Mouse (Mus musculus): Measurements from ENCODE around the gene Stil. TPM values are rescaled to one million over a fixed set of nuclear protein-coding genes. Genes with fewer than 3 reads are reported as not detected.

The Stil gene
- polyA plus RNA-seq, 1 experiment from 2014 or later: 23.0 TPM

GRCm38 (mm10) chr4:115019997-115020396 is 20.0 kb downstream of the Stil start:
- no peak for DNase-seq (ENCODE audit: low spot score)
- ATAC-seq (ENCODE audit: low FRiP score): no peak

DNA sequence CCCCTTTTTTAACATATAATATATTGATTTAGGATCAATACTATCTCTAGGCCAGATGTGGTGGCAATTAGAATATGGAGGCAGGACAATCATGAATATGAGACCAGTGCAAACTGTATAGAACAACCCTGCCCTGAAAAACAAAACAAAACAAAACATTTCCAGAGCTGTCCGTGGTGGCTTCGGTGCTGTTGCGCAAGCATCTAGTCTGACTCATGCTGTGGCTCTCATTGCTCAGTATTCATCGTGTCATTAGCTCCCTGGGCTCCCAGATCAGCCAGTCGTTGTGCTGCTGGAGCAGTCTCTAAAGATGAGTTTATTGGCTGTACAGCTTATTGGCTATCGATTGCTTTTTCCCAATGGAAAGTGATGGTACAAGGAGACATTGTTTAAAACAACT is 35.1 kb downstream of the Stil start:
- WGBS: 87% methylated on average over 6 of the region's 6 CpGs
- no peak overlapping the region for H3K4me2 ChIP-seq (replicated peaks; ENCODE audit: low read depth, low read length)
- no peaks in the 10 kb centered on the region for H3K36me3 ChIP-seq (ENCODE audit: control insufficient read depth, insufficient read depth, low read length)
- no peaks in the 10 kb centered on the region for H3K27me3 ChIP-seq (ENCODE audit: control insufficient read depth, insufficient read depth, low read length)
- H3K9ac ChIP-seq (ENCODE audit: low read depth, low read length): no peak overlapping the region
- H3K9me3 ChIP-seq (ENCODE audit: control insufficient read depth, low read length): no peaks in the 10 kb centered on the region
- no peaks in the 10 kb centered on the region for H3K4me1 ChIP-seq (replicated peaks; ENCODE audit: control insufficient read depth, insufficient read depth, low read length)
- H3K27ac ChIP-seq (ENCODE audit: low read depth, low read length): no peak overlapping the region
- H3K4me3 ChIP-seq (ENCODE audit: low read depth, low read length): no peak overlapping the region
- no peak for ATAC-seq (ENCODE audit: low FRiP score)
- DNase-seq (ENCODE audit: low spot score): no peak

More at GRCm38 (mm10) chr4:115019997-115020396, 20.0 kb downstream of the Stil start:
- Histone ChIP-seq H3K9me3 (ENCODE audit: control insufficient read depth, low read length) (no peaks in the 10 kb centered on the region), H3K9ac (ENCODE audit: low read depth, low read length) (no peak overlapping the region), H3K4me2 (replicated peaks; ENCODE audit: low read depth, low read length) (no peak overlapping the region), H3K36me3 (ENCODE audit: control insufficient read depth, insufficient read depth, low read length) (0 out of 2 replicates have a peak, but pooled peaks cover 9% of the 10 kb centered on the region), H3K4me1 (replicated peaks; ENCODE audit: control insufficient read depth, insufficient read depth, low read length) (no peaks in the 10 kb centered on the region), H3K27me3 (ENCODE audit: control insufficient read depth, insufficient read depth, low read length) (no peaks in the 10 kb centered on the region), H3K27ac (ENCODE audit: low read depth, low read length) (no peak overlapping the region), H3K4me3 (ENCODE audit: low read depth, low read length) (no peak overlapping the region)
- WGBS: 96% methylated on average over 3 of the region's 3 CpGs

DNA sequence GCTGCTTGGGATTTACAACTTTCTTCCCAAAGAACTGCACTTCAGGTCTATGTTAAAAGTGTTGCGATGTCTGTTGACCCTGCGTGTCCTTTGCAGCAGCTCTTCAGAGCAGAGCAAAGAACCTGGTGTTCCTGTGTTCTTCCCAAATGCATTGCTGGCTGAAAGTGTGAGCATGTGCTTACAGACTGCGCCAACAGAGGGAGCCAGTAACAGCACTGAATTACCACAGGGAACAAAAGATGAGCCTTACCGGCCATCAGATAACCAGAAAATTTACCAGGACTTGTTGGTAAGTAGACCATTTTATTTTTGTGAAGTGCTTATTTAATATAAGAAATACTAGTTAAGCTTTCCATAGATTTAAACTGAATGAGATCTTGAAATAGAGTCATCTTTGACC is 38.3 kb downstream of the Stil start:
- DNase-seq (ENCODE audit: low spot score): peak; percentile 75
- 45% methylated on average over 4 of the region's 4 CpGs for WGBS
- no peak overlapping the region for H3K4me2 ChIP-seq (replicated peaks; ENCODE audit: low read depth, low read length)
- no peak overlapping the region for H3K9ac ChIP-seq (ENCODE audit: low read depth, low read length)
- H3K27ac ChIP-seq (ENCODE audit: low read depth, low read length): no peak overlapping the region
- no peaks in the 10 kb centered on the region for H3K9me3 ChIP-seq (ENCODE audit: control insufficient read depth, low read length)
- no peak overlapping the region for H3K4me3 ChIP-seq (ENCODE audit: low read depth, low read length)
- H3K27me3 ChIP-seq (ENCODE audit: control insufficient read depth, insufficient read depth, low read length): no peaks in the 10 kb centered on the region
- no peak for ATAC-seq (ENCODE audit: low FRiP score)
- H3K4me1 ChIP-seq (replicated peaks; ENCODE audit: control insufficient read depth, insufficient read depth, low read length): no peaks in the 10 kb centered on the region
- 0 out of 2 replicates have a peak, but pooled peaks cover 2% of the 10 kb centered on the region for H3K36me3 ChIP-seq (ENCODE audit: control insufficient read depth, insufficient read depth, low read length)

DNA sequence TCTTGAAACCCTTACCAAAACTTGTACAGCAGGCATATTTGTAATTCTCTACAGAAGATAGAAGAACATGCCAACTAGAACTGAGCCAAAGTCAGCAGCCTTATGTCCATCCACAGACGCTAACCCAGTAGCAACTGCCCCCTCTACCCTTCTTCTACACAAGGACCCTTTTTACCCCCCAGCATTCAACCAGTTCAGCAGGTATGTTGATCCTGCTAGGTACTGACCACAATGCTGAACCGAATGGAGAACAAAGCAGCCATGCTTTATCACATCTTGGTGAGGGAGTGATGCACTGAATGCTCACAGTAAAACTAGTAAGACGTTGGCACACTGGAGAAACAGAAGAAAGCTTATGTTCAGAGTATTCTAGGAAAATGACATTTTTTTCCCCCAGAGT is 45.7 kb downstream of the Stil start:
- no peak for DNase-seq (ENCODE audit: low spot score)
- H3K27me3 ChIP-seq (ENCODE audit: control insufficient read depth, insufficient read depth, low read length): peaks cover 14% of the 10 kb centered on the region; the same call in 1 of the 2 replicates
- H3K36me3 ChIP-seq (ENCODE audit: control insufficient read depth, insufficient read depth, low read length): 0 out of 2 replicates have a peak, but pooled peaks cover 2% of the 10 kb centered on the region
- no peak overlapping the region for H3K4me2 ChIP-seq (replicated peaks; ENCODE audit: low read depth, low read length)
- no peak overlapping the region for H3K4me3 ChIP-seq (ENCODE audit: low read depth, low read length)
- H3K27ac ChIP-seq (ENCODE audit: low read depth, low read length): no peak overlapping the region
- no peaks in the 10 kb centered on the region for H3K9me3 ChIP-seq (ENCODE audit: control insufficient read depth, low read length)
- ATAC-seq (ENCODE audit: low FRiP score): no peak
- H3K4me1 ChIP-seq (replicated peaks; ENCODE audit: control insufficient read depth, insufficient read depth, low read length): no peaks in the 10 kb centered on the region
- 89% methylated on average over 3 of the region's 3 CpGs for WGBS
- H3K9ac ChIP-seq (ENCODE audit: low read depth, low read length): no peak overlapping the region

DNA sequence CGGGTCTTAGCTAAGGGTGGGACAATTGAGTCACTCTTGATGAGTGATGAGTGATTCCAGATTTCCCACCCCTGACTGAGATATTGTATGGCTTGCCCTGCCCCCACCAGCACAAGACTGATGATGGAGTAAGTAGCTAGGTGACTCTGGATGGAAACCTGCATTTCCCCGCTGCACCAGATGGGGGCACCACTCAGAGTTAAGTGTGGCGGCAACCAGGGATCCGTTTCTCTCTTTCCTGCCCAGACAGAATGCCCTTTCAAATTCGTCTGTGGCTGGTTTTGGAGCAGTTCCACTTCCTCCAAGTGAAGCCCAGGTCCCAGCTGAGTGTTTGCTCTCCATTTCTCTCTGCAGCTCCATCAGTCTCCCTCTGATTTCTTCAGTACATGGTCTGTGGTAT is 47.8 kb downstream of the Stil start:
- Histone ChIP-seq H3K4me2 (replicated peaks; ENCODE audit: low read depth, low read length) (no peak overlapping the region), H3K36me3 (ENCODE audit: control insufficient read depth, insufficient read depth, low read length) (no peaks in the 10 kb centered on the region), H3K27ac (ENCODE audit: low read depth, low read length) (no peak overlapping the region), H3K9ac (ENCODE audit: low read depth, low read length) (no peak overlapping the region), H3K4me3 (ENCODE audit: low read depth, low read length) (no peak overlapping the region), H3K9me3 (ENCODE audit: control insufficient read depth, low read length) (no peaks in the 10 kb centered on the region), H3K27me3 (ENCODE audit: control insufficient read depth, insufficient read depth, low read length) (peaks cover 31% of the 10 kb centered on the region), H3K4me1 (replicated peaks; ENCODE audit: control insufficient read depth, insufficient read depth, low read length) (no peaks in the 10 kb centered on the region)
- DNase-seq (ENCODE audit: low spot score) (peak; percentile 79), ATAC-seq (ENCODE audit: low FRiP score) (0 out of 2 replicates have a peak, but pooled peaks have one; percentile 43)
- WGBS: 4% methylated on average over 5 of the region's 5 CpGs

DNA sequence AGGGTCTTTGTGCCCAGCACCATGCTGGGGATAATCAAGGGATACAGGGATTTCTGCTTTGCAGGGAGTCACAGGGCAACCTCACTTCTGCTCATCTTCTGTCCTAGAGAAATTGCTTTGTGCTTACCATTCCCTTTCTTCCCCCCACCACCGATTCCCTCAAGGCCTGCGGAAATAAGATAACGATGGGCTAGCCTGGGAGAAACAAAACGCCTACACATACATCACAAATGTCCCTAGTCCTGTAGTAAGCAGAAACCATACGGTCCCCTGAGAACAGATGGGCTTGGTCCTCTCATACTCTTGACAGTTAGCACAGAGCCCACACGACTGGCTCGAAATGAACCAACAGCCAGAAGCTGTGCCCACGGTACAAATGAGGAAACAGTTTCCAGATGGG is 48.2 kb downstream of the Stil start:
- no peak for DNase-seq (ENCODE audit: low spot score)
- no peak for ATAC-seq (ENCODE audit: low FRiP score)
- H3K36me3 ChIP-seq (ENCODE audit: control insufficient read depth, insufficient read depth, low read length): no peaks in the 10 kb centered on the region
- no peaks in the 10 kb centered on the region for H3K4me1 ChIP-seq (replicated peaks; ENCODE audit: control insufficient read depth, insufficient read depth, low read length)
- H3K9ac ChIP-seq (ENCODE audit: low read depth, low read length): no peak overlapping the region
- H3K27ac ChIP-seq (ENCODE audit: low read depth, low read length): no peak overlapping the region
- no peak overlapping the region for H3K4me2 ChIP-seq (replicated peaks; ENCODE audit: low read depth, low read length)
- H3K4me3 ChIP-seq (ENCODE audit: low read depth, low read length): no peak overlapping the region
- 73% methylated on average over 8 of the region's 8 CpGs for WGBS
- H3K27me3 ChIP-seq (ENCODE audit: control insufficient read depth, insufficient read depth, low read length): peaks cover 36% of the 10 kb centered on the region
- H3K9me3 ChIP-seq (ENCODE audit: control insufficient read depth, low read length): no peaks in the 10 kb centered on the region

DNA sequence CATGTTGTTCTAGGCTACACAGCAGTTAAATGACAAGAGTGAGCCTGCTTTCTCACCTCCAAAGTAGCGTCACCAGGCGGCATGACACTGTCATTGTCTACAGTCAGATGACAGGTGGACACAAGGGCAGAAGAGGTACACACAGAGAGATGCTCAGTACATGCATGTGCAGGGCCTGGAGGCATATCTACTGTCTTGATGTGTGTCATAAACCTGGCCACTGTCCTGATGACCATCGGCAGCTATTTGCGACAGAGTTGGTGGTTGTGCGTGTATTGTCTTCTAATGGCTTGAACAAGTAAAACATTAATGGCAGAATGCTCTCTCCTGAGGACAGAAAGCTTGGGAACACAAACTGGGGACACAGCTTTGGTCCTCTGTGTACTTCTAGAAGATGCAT is 51.3 kb downstream of the Stil start:
- WGBS: 80% methylated on average over 5 of the region's 5 CpGs
- H3K9ac ChIP-seq (ENCODE audit: low read depth, low read length): no peak overlapping the region
- peaks cover 62% of the 10 kb centered on the region for H3K27me3 ChIP-seq (ENCODE audit: control insufficient read depth, insufficient read depth, low read length)
- no peak overlapping the region for H3K27ac ChIP-seq (ENCODE audit: low read depth, low read length)
- no peak overlapping the region for H3K4me2 ChIP-seq (replicated peaks; ENCODE audit: low read depth, low read length)
- no peak overlapping the region for H3K4me3 ChIP-seq (ENCODE audit: low read depth, low read length)
- H3K4me1 ChIP-seq (replicated peaks; ENCODE audit: control insufficient read depth, insufficient read depth, low read length): no peaks in the 10 kb centered on the region
- H3K9me3 ChIP-seq (ENCODE audit: control insufficient read depth, low read length): no peaks in the 10 kb centered on the region
- H3K36me3 ChIP-seq (ENCODE audit: control insufficient read depth, insufficient read depth, low read length): no peaks in the 10 kb centered on the region
- no peak for DNase-seq (ENCODE audit: low spot score)
- no peak for ATAC-seq (ENCODE audit: low FRiP score)

DNA sequence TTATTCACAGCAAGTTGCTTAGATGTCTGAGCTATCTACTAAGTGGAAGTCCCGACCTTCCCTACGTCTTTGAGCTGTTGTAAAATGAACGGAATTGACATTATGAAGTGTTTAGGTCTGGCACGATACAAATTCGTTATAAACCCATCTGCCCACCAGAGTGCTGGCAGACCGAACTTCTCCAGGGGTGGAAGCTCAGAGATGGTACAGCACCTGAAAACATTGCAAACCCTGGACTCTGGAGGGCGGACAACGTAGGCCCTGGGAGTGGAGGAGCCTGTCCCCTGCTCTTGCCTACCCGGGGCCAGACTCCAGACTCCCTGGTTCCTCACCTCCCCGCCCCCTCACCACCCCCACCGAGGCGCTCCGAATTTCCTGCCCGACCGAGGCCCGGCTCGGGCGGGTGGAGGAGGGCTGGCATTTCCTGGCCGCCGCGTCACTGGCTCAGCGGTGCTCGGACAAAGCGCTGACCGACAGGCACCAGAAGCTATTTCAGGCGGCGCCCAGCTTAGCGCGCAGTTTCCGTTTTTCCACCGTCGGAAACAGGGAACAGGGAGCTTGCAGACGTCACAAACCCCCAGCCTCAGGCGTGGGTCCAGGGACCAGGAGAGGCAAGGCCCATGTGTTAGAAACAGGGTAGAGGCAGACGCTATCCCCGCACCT is 52.5 kb downstream of the Stil start:
- Histone ChIP-seq H3K9me3 (ENCODE audit: control insufficient read depth, low read length) (no peaks in the 10 kb centered on the region), H3K36me3 (ENCODE audit: control insufficient read depth, insufficient read depth, low read length) (no peaks in the 10 kb centered on the region), H3K9ac (ENCODE audit: low read depth, low read length) (no peak overlapping the region), H3K27ac (ENCODE audit: low read depth, low read length) (no peak overlapping the region), H3K4me3 (ENCODE audit: low read depth, low read length) (peak overlapping the region; percentile 16; the same call in 1 of the 2 replicates), H3K4me1 (replicated peaks; ENCODE audit: control insufficient read depth, insufficient read depth, low read length) (no peaks in the 10 kb centered on the region; the same call in 1 of the 2 replicates), H3K27me3 (ENCODE audit: control insufficient read depth, insufficient read depth, low read length) (peaks cover 70% of the 10 kb centered on the region), H3K4me2 (replicated peaks; ENCODE audit: low read depth, low read length) (peak overlapping the region; percentile 20)
- peak; percentile 63 for DNase-seq (ENCODE audit: low spot score)
- 1% methylated on average over 36 of the region's 36 CpGs for WGBS
- ATAC-seq (ENCODE audit: low FRiP score): peak; percentile 43

DNA sequence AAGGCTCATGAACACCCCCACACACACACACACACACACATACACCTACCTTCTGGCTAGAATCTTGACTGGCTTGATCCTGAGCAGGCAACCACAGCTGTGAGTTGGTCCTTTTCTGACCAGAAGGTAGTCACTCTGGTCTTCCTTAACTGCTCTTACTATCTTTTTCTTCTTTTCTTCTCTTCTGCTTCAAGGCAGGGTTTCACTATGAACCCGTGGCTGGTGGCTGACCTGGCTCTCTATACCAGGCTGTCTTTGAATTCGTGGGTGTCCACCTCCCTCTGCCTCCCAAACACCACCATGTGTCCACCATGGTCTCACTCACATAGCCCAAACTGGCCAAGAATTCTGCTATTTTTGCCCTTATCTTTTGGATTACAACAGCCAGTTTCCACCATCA is 55.1 kb downstream of the Stil start:
- WGBS: 9% methylated on average over 2 of the region's 2 CpGs
- H3K4me2 ChIP-seq (replicated peaks; ENCODE audit: low read depth, low read length): no peak overlapping the region
- DNase-seq (ENCODE audit: low spot score): peak; percentile 33

More for the DNA sequence above, 55.1 kb downstream of the Stil start:
- no peaks in the 10 kb centered on the region; the same call in 1 of the 2 replicates for H3K4me1 ChIP-seq (replicated peaks; ENCODE audit: control insufficient read depth, insufficient read depth, low read length)
- no peak for ATAC-seq (ENCODE audit: low FRiP score)
- no peaks in the 10 kb centered on the region for H3K36me3 ChIP-seq (ENCODE audit: control insufficient read depth, insufficient read depth, low read length)
- no peak overlapping the region for H3K4me3 ChIP-seq (ENCODE audit: low read depth, low read length)
- no peak overlapping the region for H3K27ac ChIP-seq (ENCODE audit: low read depth, low read length)
- H3K9me3 ChIP-seq (ENCODE audit: control insufficient read depth, low read length): no peaks in the 10 kb centered on the region
- H3K9ac ChIP-seq (ENCODE audit: low read depth, low read length): no peak overlapping the region
- peaks cover 84% of the 10 kb centered on the region for H3K27me3 ChIP-seq (ENCODE audit: control insufficient read depth, insufficient read depth, low read length)
